Mouse (Mus musculus) midbrain, embryonic 15.5 days (tissue): ENCODE data around the gene Acpp. TPM values are rescaled to one million over a fixed set of nuclear protein-coding genes. Genes with fewer than 3 reads are reported as not detected.

Source experiments
- ATAC-seq: fragments of 200-750 bp; cut with Nextera tagmentation; replicated peaks from 2 replicates; pipeline ENCODE4 v1.8.0; 2017; ENCODE audit warnings: moderate TSS enrichment
- H3K27ac ChIP-seq: fragments of 300-500 bp; sonication (generic); 2 replicates; pipeline ENCODE4 v1.5.1; 2015; ENCODE audit warnings: mild to moderate bottlenecking, inconsistent platforms
- H3K27me3 ChIP-seq: fragments of 300-500 bp; sonication (generic); replicated peaks from 2 replicates; pipeline ENCODE4 v1.6.1; 2015; ENCODE audit warnings: inconsistent platforms
- H3K36me3 ChIP-seq: fragments of 300-500 bp; sonication (generic); replicated peaks from 2 replicates; pipeline ENCODE4 v1.6.1; 2015; ENCODE audit warnings: inconsistent platforms
- H3K4me1 ChIP-seq: fragments of 300-500 bp; sonication (generic); 2 replicates; pipeline ENCODE4 v1.6.1; 2015; ENCODE audit warnings: inconsistent platforms
- H3K4me2 ChIP-seq: fragments of 300-500 bp; sonication (generic); 2 replicates; pipeline ENCODE4 v1.6.1; 2015; ENCODE audit warnings: inconsistent platforms, mild to moderate bottlenecking, moderate library complexity
- H3K4me3 ChIP-seq: fragments of 300-500 bp; sonication (generic); 2 replicates; pipeline ENCODE4 v1.5.1; 2015; ENCODE audit warnings: mild to moderate bottlenecking, inconsistent platforms
- H3K9ac ChIP-seq: fragments of 300-500 bp; sonication (generic); 2 replicates; pipeline ENCODE4 v1.6.1; 2015; ENCODE audit warnings: mild to moderate bottlenecking, inconsistent platforms
- H3K9me3 ChIP-seq: fragments of 300-500 bp; sonication (generic); 2 replicates; pipeline ENCODE4 v1.6.1; 2016; ENCODE audit warnings: inconsistent platforms
- WGBS: fragments of 180-500 bp; shearing (Covaris S2); methylation state at CpG from one replicate; pipeline ENCODE4 v1.1.7; 2015; ENCODE audit warnings: mixed read lengths; 5-methylcytosine and 5-hydroxymethylcytosine counted together
- polyA plus RNA-seq: library from polyadenylated mRNA; unstranded; fragments of >200 nt; fragmentation: Nextera tagmentation; extraction: Ambion mirVana; gene quantifications from 2 replicates; pipeline ENCODE4 v1.2.1, GENCODE M21; 2015

The Acpp gene
- polyA plus RNA-seq, 1 experiment from 2014 or later, result 0.40 TPM

DNA sequence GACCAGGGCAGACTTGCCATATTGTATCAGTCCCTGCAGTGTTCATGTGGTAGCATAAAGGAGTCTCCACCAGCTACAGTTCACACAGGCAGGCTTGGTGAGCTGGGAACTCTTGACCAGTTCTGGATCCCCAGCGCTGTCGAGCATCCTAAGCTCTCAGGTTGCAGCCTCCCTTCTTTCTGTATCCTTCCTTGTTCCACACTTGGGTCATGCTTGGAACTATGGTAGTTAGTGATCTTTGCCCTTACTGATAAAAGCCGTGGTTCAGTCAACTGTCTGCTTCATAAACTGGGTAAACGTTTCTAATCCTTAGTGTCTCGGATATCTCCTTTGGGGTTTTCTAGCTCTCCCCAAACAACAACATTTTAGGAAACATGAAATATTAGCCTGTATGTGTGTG, 1.9 kb upstream of the Acpp start:
- Histone ChIP-seq H3K36me3 (no peaks in the 10 kb centered on the region), H3K4me3 (no peak overlapping the region), H3K27ac (no peak overlapping the region), H3K9me3 (no peaks in the 10 kb centered on the region), H3K27me3 (no peaks in the 10 kb centered on the region), H3K4me1 (0 out of 2 replicates have a peak, but pooled peaks cover 5% of the 10 kb centered on the region), H3K9ac (no peak overlapping the region), H3K4me2 (no peak overlapping the region)
- 86% methylated on average over 5 of the region's 5 CpGs for WGBS
- ATAC-seq, result no peak

DNA sequence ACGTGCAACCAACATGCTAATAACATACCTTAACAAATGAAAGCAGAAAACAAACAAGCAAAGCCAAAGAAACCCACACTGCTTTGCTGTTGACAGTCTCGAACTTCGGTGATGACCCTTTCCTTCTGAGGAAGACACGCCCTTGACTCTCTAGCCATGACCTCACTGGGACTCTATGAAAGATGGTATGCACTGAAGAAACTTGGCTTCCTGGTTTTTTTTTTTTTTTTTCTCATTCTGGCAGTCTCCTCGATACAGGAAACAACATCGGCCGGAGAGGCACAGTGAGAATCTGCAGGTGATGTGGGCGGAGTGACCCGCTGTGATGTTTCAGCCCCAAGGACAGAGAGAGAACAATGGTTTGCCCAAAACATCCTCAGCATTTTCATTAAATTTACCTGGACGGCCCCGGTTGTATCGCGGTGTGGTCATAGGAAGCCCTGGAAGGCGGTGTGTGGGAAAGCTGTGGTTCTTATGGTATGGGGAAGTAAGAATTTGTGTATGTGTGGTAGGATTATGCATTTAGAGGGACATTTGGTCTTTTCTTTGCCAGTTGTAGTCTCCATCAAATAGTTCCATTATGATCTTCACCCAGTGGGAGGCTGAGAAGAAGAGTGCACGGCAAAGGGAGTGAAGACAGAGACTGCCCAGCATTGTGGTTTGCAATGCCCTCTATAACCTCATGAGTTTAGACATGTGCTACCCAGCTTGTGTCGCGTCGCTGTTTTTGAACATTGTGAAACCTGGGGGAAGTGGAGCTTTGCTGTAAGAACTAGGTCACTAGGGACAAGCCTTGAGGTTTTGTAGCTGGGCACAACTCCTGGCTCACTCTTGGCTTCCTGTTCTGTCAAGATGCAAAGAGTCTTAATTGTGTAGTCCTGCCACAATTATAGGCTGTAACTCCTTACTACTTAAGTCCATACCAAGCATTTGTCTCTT, 1.2 kb upstream of the Acpp start:
- H3K27me3 ChIP-seq, result no peaks in the 10 kb centered on the region
- no peaks in the 10 kb centered on the region for H3K36me3 ChIP-seq
- H3K9me3 ChIP-seq, result no peaks in the 10 kb centered on the region
- H3K27ac ChIP-seq, result no peak overlapping the region
- 89% methylated on average over 18 of the region's 18 CpGs for WGBS
- ATAC-seq, result no peak
- no peak overlapping the region for H3K4me3 ChIP-seq
- no peak overlapping the region for H3K9ac ChIP-seq
- no peak overlapping the region for H3K4me2 ChIP-seq
- 0 out of 2 replicates have a peak, but pooled peaks cover 5% of the 10 kb centered on the region for H3K4me1 ChIP-seq

DNA sequence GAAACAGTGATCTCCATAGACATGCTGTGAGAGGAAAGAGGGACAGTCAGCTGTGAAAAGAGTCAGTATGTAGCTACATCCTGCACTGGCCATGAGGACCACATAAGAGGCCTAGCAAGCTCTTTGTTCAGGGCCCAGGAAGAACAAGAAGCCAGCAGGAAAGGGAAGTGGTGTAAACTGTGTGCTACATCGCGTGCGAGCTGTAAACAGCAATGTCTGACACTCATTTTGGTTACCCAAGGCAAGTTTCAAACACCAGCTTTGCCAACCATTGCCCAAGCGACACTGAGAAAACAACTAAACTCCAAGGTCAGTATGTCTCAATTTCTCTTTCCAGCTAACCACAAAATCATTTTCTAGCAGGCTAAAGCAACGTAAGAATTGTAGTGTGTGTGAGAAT, 6.2 kb downstream of the Acpp start:
- no peak overlapping the region for H3K4me2 ChIP-seq
- no peaks in the 10 kb centered on the region for H3K36me3 ChIP-seq
- H3K27ac ChIP-seq, result no peak overlapping the region
- WGBS, result 88% methylated on average over 5 of the region's 5 CpGs
- H3K9me3 ChIP-seq, result no peaks in the 10 kb centered on the region
- ATAC-seq, result no peak
- no peak overlapping the region for H3K4me3 ChIP-seq
- no peaks in the 10 kb centered on the region for H3K27me3 ChIP-seq
- H3K4me1 ChIP-seq, result no peaks in the 10 kb centered on the region
- H3K9ac ChIP-seq, result no peak overlapping the region

DNA sequence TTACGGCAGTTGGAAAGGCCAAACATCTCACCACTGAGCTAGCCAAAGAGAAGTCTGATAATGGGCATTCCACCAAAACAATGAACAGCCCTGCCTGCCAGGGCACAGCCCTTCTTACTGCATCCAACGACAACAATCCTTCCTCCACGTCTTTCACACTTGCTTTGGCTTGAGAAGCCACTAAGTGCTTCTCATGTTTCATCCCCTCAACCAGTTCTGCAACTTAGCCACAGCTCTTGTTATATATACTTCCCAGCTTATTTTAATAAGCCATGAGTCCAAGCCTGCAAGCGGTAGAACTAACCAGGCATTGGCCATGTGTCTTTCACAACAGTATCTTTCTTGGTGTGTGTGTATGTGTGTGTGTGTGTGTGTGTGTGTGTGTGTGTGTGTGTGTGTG, 8.9 kb downstream of the Acpp start:
- Histone ChIP-seq H3K36me3 (no peaks in the 10 kb centered on the region), H3K9me3 (no peaks in the 10 kb centered on the region), H3K4me3 (no peak overlapping the region), H3K4me1 (no peaks in the 10 kb centered on the region), H3K27me3 (no peaks in the 10 kb centered on the region), H3K27ac (no peak overlapping the region), H3K4me2 (no peak overlapping the region), H3K9ac (no peak overlapping the region)
- ATAC-seq, result no peak
- WGBS, result 70% methylated on average over 4 of the region's 4 CpGs

DNA sequence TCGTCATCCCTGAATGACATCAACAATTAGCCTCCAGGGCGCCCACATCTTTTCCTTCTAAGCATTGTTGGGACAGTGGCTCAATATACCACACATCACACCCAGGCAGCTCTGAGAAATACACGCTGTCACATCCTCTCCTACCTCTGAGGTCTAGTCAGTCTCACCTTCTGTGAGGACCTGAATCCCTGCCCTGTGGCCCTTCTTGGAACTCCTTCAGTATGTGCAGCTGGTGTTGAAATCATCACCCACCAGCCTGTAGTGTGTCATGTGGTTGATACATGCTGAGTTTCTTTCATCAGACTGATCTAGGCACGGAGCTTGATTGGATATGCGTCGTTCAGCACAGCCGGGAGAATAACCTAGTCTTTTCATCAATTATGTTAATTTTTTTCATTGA, 16.0 kb downstream of the Acpp start:
- H3K4me2 ChIP-seq, result no peak overlapping the region
- ATAC-seq, result no peak
- WGBS, result 71% methylated on average over 7 of the region's 7 CpGs
- H3K27me3 ChIP-seq, result no peaks in the 10 kb centered on the region
- H3K9ac ChIP-seq, result no peak overlapping the region
- H3K4me1 ChIP-seq, result no peaks in the 10 kb centered on the region
- no peak overlapping the region for H3K27ac ChIP-seq
- no peak overlapping the region for H3K4me3 ChIP-seq
- no peaks in the 10 kb centered on the region for H3K36me3 ChIP-seq
- no peaks in the 10 kb centered on the region for H3K9me3 ChIP-seq

DNA sequence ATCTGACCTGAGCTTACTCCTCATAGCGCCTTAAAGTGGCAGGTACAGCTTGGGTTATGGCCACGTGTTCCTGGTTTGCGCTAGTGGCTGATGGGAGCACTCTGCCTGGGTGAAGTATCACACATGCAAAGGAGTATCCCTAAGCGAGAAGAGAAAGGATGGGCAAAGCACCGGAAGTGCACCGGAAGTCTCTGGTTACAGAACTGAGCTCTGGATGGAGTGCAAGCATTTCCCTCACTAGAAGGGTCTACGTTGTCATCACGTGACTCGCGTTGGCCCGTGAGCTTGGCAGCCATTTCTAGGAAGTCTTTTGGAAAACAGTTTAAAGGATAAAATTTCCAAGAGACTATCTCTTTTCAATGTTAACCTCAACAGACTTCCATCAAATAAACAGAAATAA, 21.2 kb downstream of the Acpp start:
- H3K36me3 ChIP-seq, result no peaks in the 10 kb centered on the region
- no peak overlapping the region for H3K4me2 ChIP-seq
- no peak overlapping the region for H3K4me3 ChIP-seq
- no peak for ATAC-seq
- H3K9ac ChIP-seq, result no peak overlapping the region
- H3K9me3 ChIP-seq, result no peaks in the 10 kb centered on the region
- no peaks in the 10 kb centered on the region for H3K4me1 ChIP-seq
- no peak overlapping the region for H3K27ac ChIP-seq
- WGBS, result 89% methylated on average over 11 of the region's 11 CpGs
- H3K27me3 ChIP-seq, result no peaks in the 10 kb centered on the region

DNA sequence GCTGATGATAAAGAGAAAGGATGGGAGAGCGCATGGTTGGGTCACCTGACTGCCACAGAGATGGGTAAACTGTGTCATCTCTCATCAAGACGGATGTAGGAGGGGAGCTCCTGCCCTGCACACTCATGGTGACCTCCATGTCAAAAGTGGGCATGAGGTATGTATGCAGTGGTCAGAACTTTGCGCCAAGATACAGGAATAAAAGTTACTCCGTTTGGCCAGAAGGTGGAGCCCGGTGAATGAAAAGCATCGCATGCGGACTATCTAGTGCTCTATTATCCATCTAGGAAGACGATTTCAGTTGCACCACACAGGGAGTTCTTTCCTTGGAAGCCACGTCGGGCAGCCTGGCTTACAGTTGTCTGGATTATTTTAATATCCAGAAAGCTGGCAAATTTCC, 22.0 kb downstream of the Acpp start:
- no peaks in the 10 kb centered on the region for H3K27me3 ChIP-seq
- no peaks in the 10 kb centered on the region for H3K36me3 ChIP-seq
- H3K27ac ChIP-seq, result no peak overlapping the region
- 12% methylated on average over 10 of the region's 10 CpGs for WGBS
- H3K4me1 ChIP-seq, result no peaks in the 10 kb centered on the region
- no peak; the same call in 1 of the 2 replicates for ATAC-seq
- H3K4me2 ChIP-seq, result no peak overlapping the region
- no peak overlapping the region for H3K9ac ChIP-seq
- H3K4me3 ChIP-seq, result no peak overlapping the region
- no peaks in the 10 kb centered on the region for H3K9me3 ChIP-seq

DNA sequence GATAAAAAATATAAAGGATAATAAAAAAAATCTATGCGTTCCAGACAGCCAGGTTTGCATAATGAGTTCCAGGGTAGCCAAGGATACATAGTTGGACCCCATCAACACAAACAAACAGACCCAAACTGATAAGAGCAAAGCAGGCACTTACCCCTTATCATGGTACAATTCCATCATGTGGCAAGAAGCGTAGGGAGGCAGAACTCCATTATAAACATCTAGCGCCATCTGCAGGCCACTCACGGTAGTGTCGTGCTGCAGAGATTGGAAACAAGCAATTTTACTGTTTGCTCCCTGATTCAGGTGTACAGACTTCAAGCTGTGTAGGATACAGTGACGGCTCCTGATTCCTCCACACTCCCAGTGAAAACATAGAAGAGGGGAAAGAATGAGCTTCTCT, 30.8 kb downstream of the Acpp start:
- Histone ChIP-seq H3K9ac (no peak overlapping the region), H3K9me3 (no peaks in the 10 kb centered on the region), H3K27ac (no peak overlapping the region), H3K27me3 (no peaks in the 10 kb centered on the region), H3K4me2 (no peak overlapping the region), H3K4me1 (no peaks in the 10 kb centered on the region), H3K4me3 (no peak overlapping the region), H3K36me3 (no peaks in the 10 kb centered on the region)
- ATAC-seq, result no peak
- WGBS, result 11% methylated on average over 6 of the region's 6 CpGs

DNA sequence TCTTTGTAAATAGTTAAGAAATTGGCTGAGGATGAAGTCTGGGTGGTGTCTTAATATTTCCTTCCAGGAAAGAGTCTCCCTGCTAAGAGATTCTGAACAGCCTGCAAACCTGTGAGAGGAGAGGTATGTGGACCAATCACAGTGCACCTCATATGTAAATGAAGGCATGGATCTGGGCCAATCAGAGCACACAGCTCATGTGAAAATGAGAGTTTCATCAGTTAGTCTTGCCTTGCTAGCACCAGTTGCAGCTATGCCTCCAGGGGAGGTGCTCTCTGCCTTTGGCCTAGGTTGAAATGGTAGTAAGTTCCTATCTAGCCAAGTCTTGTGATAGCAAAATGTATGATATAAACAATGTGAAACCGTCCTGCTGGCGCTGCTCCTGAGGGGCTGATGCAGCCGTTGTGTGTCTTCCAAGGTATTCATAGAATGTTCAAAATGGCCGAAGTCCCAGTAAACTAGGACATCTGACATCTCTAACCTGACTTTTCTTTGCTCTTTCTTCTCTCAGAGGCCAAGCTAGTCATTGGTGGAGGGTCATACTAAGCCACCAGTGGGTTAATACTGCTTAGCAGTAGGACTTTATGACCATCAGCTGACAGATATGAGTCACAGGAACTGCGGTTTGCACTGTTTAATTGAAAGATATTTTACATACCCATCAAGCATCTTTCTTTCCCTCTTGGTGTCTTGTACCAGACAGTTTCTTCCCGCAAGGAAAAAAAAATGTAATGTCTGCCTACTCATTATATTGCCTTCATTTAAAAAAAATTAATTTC, 32.0 kb downstream of the Acpp start:
- ATAC-seq, result no peak
- no peak overlapping the region for H3K27ac ChIP-seq
- no peak overlapping the region for H3K4me2 ChIP-seq
- no peaks in the 10 kb centered on the region for H3K27me3 ChIP-seq
- H3K9ac ChIP-seq, result no peak overlapping the region
- H3K9me3 ChIP-seq, result no peaks in the 10 kb centered on the region
- no peak overlapping the region for H3K4me3 ChIP-seq
- H3K36me3 ChIP-seq, result no peaks in the 10 kb centered on the region
- 94% methylated on average over 6 of the region's 6 CpGs for WGBS
- H3K4me1 ChIP-seq, result no peaks in the 10 kb centered on the region

DNA sequence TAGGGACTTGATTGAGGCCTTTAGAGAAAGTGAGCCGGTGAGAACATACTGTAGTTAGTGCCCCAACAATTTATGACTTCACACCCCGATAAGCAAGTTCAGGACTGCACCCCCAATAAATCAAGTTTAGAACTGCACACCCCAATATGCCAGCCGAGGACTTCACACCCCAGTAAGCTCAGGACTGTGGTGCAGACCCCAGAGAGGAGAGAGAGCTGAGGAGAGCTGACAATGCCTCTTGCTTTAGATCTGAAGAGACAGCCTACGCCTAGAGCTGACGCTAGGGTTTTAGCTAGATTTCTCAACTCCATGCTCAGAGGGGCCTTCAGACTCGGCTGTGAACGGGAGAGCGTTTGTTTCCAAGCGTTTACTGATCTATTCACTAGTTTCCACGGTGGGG, 32.7 kb downstream of the Acpp start:
- Histone ChIP-seq H3K9me3 (no peaks in the 10 kb centered on the region), H3K27me3 (no peaks in the 10 kb centered on the region), H3K4me2 (no peak overlapping the region), H3K4me3 (no peak overlapping the region), H3K4me1 (no peaks in the 10 kb centered on the region), H3K27ac (no peak overlapping the region), H3K36me3 (no peaks in the 10 kb centered on the region), H3K9ac (no peak overlapping the region)
- 81% methylated on average over 10 of the region's 10 CpGs for WGBS
- ATAC-seq, result no peak

DNA sequence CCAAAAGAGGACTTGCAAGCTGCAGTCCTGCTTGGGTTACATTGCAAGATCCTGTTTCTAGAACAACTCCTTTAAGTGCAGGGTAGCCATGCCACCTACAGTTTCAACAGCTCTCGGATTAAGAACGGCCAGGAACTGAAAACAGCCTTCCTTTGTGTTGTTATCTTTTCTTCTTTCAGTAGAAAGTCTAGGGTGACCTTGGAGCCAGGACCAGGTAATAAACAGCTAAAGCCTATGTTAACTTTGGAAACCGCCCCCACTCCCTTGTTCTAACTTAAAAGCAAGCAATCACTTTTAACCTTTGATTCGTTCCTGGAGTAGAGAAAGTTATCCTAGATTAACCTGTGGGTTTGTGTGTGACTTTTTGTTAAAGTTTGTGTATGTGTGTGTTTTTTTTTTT, 33.2 kb downstream of the Acpp start:
- no peaks in the 10 kb centered on the region for H3K4me1 ChIP-seq
- H3K27me3 ChIP-seq, result no peaks in the 10 kb centered on the region
- H3K4me3 ChIP-seq, result no peak overlapping the region
- H3K9me3 ChIP-seq, result no peaks in the 10 kb centered on the region
- no peak overlapping the region for H3K27ac ChIP-seq
- no peak for ATAC-seq
- H3K36me3 ChIP-seq, result no peaks in the 10 kb centered on the region
- H3K9ac ChIP-seq, result no peak overlapping the region
- H3K4me2 ChIP-seq, result no peak overlapping the region
- 80% methylated on average over 4 of the region's 4 CpGs for WGBS

DNA sequence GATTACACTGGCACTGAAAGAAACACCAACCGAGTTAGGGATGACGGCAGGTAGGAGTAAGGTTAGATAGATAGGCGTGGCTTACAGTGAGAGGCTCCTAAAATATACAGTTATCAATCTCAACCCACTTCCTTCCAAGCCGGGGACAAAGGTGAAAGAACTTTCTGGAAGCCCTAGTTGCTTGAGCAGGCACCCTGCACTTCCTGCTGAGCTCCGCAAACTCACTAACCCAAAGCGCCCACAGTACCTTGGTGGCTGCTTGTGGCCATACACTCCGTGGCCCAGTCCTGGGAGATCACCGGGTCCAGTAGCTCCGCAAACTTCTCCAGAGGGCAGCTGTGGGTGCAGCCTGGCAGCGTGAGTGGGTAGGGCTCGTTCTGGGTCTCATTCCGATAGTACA, 37.0 kb downstream of the Acpp start:
- Histone ChIP-seq H3K4me1 (no peaks in the 10 kb centered on the region), H3K9me3 (no peaks in the 10 kb centered on the region), H3K9ac (no peak overlapping the region), H3K4me3 (no peak overlapping the region), H3K4me2 (no peak overlapping the region), H3K27me3 (no peaks in the 10 kb centered on the region), H3K36me3 (no peaks in the 10 kb centered on the region), H3K27ac (no peak overlapping the region)
- ATAC-seq, result no peak
- WGBS, result 82% methylated on average over 12 of the region's 12 CpGs
